Mouse (Mus musculus): ENCODE data around the gene Dcaf1.

DNA sequence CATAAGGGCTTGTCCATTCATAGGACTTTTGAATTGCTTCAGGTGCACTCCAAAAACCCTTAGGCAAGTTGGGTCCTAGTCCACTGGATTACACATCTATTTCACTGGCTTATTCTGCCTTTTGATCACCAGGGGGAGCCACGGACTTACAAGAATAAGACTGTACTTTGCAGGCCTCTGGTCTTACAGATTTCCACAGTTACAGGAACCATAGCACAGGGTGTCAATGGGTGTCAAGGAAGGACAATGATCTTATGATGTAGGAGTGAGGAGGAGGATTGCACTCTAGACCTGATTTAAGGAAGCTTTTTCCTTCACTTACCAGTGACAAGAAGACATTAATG, 82.1 kb downstream of the Dcaf1 start:
- TF ChIP-seq POLR2A (IDR thresholded peaks at IDR 0.05; ENCODE audit: low read depth, low read length) (no peak), CTCF (IDR thresholded peaks at IDR 0.05; ENCODE audit: extremely low read depth, insufficient read length, insufficient replicate concordance, low read depth, low read length) (no peak)

Data from small intestine, adult 2 months (tissue).